Mouse (Mus musculus): Measurements from ENCODE around the gene Shc4.

Shc4 gene

GRCm38 (mm10) chr2:125628487-125628886 lies 95.5 kb downstream of the Shc4 start:
- no peak for DNase-seq

GRCm38 (mm10) chr2:125626536-125626935 lies 97.4 kb downstream of the Shc4 start:
- no peak for DNase-seq

GRCm38 (mm10) chr2:125624837-125625351 lies 99.1 kb downstream of the Shc4 start, which contains the start of gene Cep152:
Gene Cep152 (minus strand): TSS chr2:125625113.
- DNase-seq, result peak; percentile 99

GRCm38 (mm10) chr2:125624127-125624685 lies 99.7 kb downstream of the Shc4 start:
- no peak for DNase-seq

GRCm38 (mm10) chr2:125623211-125623610 lies 100.7 kb downstream of the Shc4 start:
- no peak for DNase-seq

GRCm38 (mm10) chr2:125620213-125620907 lies 103.6 kb downstream of the Shc4 start:
- no peak for DNase-seq

- no peak for DNase-seq
These were observed 108.0 kb downstream of the Shc4 start for GRCm38 (mm10) chr2:125615858-125616424.

GRCm38 (mm10) chr2:125615440-125615839 lies 108.5 kb downstream of the Shc4 start:
- DNase-seq, result no peak

- no peak for DNase-seq
These were observed 117.6 kb downstream of the Shc4 start for GRCm38 (mm10) chr2:125606220-125606845.

- DNase-seq, result peak; percentile 37
These were observed 119.3 kb downstream of the Shc4 start for GRCm38 (mm10) chr2:125604646-125605045.

- no peak for DNase-seq
These were observed 121.0 kb downstream of the Shc4 start for GRCm38 (mm10) chr2:125602970-125603369.

GRCm38 (mm10) chr2:125598958-125599357 lies 125.0 kb downstream of the Shc4 start:
- no peak for DNase-seq

GRCm38 (mm10) chr2:125598251-125598650 lies 125.7 kb downstream of the Shc4 start:
- no peak for DNase-seq

GRCm38 (mm10) chr2:125594786-125595185 lies 129.2 kb downstream of the Shc4 start:
- no peak for DNase-seq

- DNase-seq, result no peak
These were observed 129.9 kb downstream of the Shc4 start for GRCm38 (mm10) chr2:125594072-125594471.

GRCm38 (mm10) chr2:125591895-125592294 lies 132.1 kb downstream of the Shc4 start:
- no peak for DNase-seq

GRCm38 (mm10) chr2:125589287-125589686 lies 134.7 kb downstream of the Shc4 start:
- no peak for DNase-seq

- no peak for DNase-seq
These were observed 142.9 kb downstream of the Shc4 start for GRCm38 (mm10) chr2:125581081-125581480.

GRCm38 (mm10) chr2:125577670-125578069 lies 146.3 kb downstream of the Shc4 start:
- no peak for DNase-seq

Data from right cerebral cortex, adult 18-20 months (tissue).